Mouse (Mus musculus): ENCODE results near the gene Hspa14.

GRCm38 (mm10) chr2:3453096-3453495 lies 59.5 kb downstream of the Hspa14 start:
- TF ChIP-seq CTCF (IDR thresholded peaks at IDR 0.05; ENCODE audit: borderline replicate concordance, insufficient read depth, low read depth, low read length) (no peak), POLR2A (IDR thresholded peaks at IDR 0.05; ENCODE audit: borderline replicate concordance, insufficient read depth, low read length) (no peak)

Measured in cerebellum, adult 2 months (tissue).